Mouse (Mus musculus) embryonic stem cell, embryonic (primary cell): Measurements from ENCODE around the gene Dcst1.

Experiments
- CTCF ChIA-PET, 4 experiments: fragments of 300-600 bp in 2 of 4; fragments of 350-600 bp in 2 of 4; sonication (Branson Sonifier 250); formaldehyde crosslinking; loops; one replicate each; lab custom pipeline; 2022; ENCODE audit warnings: inconsistent platforms in 2 of 4; lab: Charles Lee
- POLR2A ChIA-PET, 4 experiments: fragments of 300-600 bp in 2 of 4; fragments of 350-600 bp in 2 of 4; sonication (Branson Sonifier 250); formaldehyde crosslinking; loops; one replicate each; lab custom pipeline; 2022; ENCODE audit warnings: antibody characterized with exemption in 4 of 4, inconsistent platforms in 1 of 4; lab: Charles Lee

Dcst1 gene

GRCm38 (mm10) chr3:89339416-89339815 lies 25.6 kb downstream of the Dcst1 start:
- ChIA-PET CTCF (interaction anchor here in 3 of 4 experiments (0.5 to 7.0 kb wide), 40 partner anchors 9 to 725 kb away, joined by 3 to 61 read pairs (median 4); partner anchors contain the start of genes Adam15 (in 3 of the 3), Efna3 (in 2 of the 3), Hcn3 (in 1 of the 3) and Pmvk (in 1 of the 3)), POLR2A (interaction anchor here in 3 of 4 experiments (0.6 to 7.7 kb wide), 19 partner anchors 9 to 1309 kb away, joined by 3 to 57 read pairs (median 3); partner anchors contain the start of genes Adam15 (in 3 of the 3) and Efna3 (in 2 of the 3))

- POLR2A ChIA-PET, result interaction anchor here (0.7 to 7.7 kb wide), 27 partner anchors 10 to 160 kb away, joined by 3 to 57 read pairs (median 4); partner anchors contain the start of genes Adam15 (in 3 of the 4), Efna3 (in 3 of the 4), Cks1b (in 1 of the 4) and Flad1 (in 1 of the 4)
- CTCF ChIA-PET, result interaction anchor here in 3 of 4 experiments (0.6 to 7.0 kb wide), 22 partner anchors 9 to 348 kb away, joined by 3 to 61 read pairs (median 4); partner anchors contain the start of genes Efna3 (in 2 of the 3) and Adam15 (in 1 of the 3)
Measured at GRCm38 (mm10) chr3:89337721-89338578, 27.1 kb downstream of the Dcst1 start, which contains the start of gene Efna4. Efna4 (minus strand) TSS chr3:89338028.

GRCm38 (mm10) chr3:89337062-89337720 lies 27.9 kb downstream of the Dcst1 start:
- POLR2A ChIA-PET, result interaction anchor here (0.7 to 7.7 kb wide), 31 partner anchors 9 to 160 kb away, joined by 3 to 57 read pairs (median 5); partner anchors contain the start of genes Adam15 (in 3 of the 4), Efna3 (in 3 of the 4), Cks1b (in 1 of the 4) and Flad1 (in 1 of the 4)
- CTCF ChIA-PET, result interaction anchor here (0.6 to 7.0 kb wide), 27 partner anchors 8 to 349 kb away, joined by 3 to 61 read pairs (median 4); partner anchors contain the start of genes Efna3 (in 3 of the 4) and Adam15 (in 1 of the 4)

GRCm38 (mm10) chr3:89336529-89336928 lies 28.5 kb downstream of the Dcst1 start:
- CTCF ChIA-PET, result interaction anchor here (0.6 to 7.0 kb wide), 18 partner anchors 8 to 120 kb away, joined by 3 to 61 read pairs (median 4); partner anchors contain the start of gene Adam15 (in 1 of the 4)
- POLR2A ChIA-PET, result interaction anchor here in 3 of 4 experiments (0.6 to 7.7 kb wide), 21 partner anchors 9 to 330 kb away, joined by 3 to 57 read pairs (median 5); partner anchors contain the start of genes Efna3 (in 2 of the 3), Adam15 (in 1 of the 3) and Flad1 (in 1 of the 3)

GRCm38 (mm10) chr3:89333053-89333452 lies 32.0 kb downstream of the Dcst1 start:
- ChIA-PET CTCF (interaction anchor here in 3 of 4 experiments (0.6 to 1.3 kb wide), 5 partner anchors 22 to 731 kb away, joined by 3 to 4 read pairs (median 3); no protein-coding TSS in a partner anchor), POLR2A (interaction anchor here in 3 of 4 experiments (0.7 to 7.7 kb wide), 13 partner anchors 10 to 124 kb away, joined by 3 to 48 read pairs (median 3); partner anchors contain the start of genes Efna3 (in 3 of the 3), Adam15 (in 1 of the 3) and Pygo2 (in 1 of the 3))

- ChIA-PET POLR2A (interaction anchor here (0.6 to 7.7 kb wide), 13 partner anchors 10 to 355 kb away, joined by 3 to 48 read pairs (median 3); partner anchors contain the start of genes Adam15 (in 3 of the 4), Efna3 (in 3 of the 4) and Pygo2 (in 1 of the 4)), CTCF (interaction anchor here in 3 of 4 experiments (0.5 to 1.3 kb wide), 6 partner anchors 9 to 104 kb away, joined by 3 to 4 read pairs (median 3); no protein-coding TSS in a partner anchor)
Measured at GRCm38 (mm10) chr3:89332476-89332875, 32.6 kb downstream of the Dcst1 start.

- ChIA-PET POLR2A (interaction anchor here in 2 of 4 experiments (0.6 to 1.3 kb wide), 3 partner anchors 10 to 355 kb away, joined by 3 to 6 read pairs (median 5); partner anchors contain the start of genes Adam15 (in 1 of the 2) and Efna3 (in 1 of the 2)), CTCF (interaction anchor here in 2 of 4 experiments (0.5 to 2.0 kb wide), 3 partner anchors 9 to 15 kb away, joined by 3 to 9 read pairs (median 3); no protein-coding TSS in a partner anchor)
Measured at GRCm38 (mm10) chr3:89332013-89332412, 33.0 kb downstream of the Dcst1 start.

- ChIA-PET POLR2A (interaction anchor here in 3 of 4 experiments (0.6 to 1.7 kb wide), 6 partner anchors 10 to 172 kb away, joined by 3 to 9 read pairs (median 5); partner anchors contain the start of genes Adam15 (in 1 of the 3), Efna3 (in 1 of the 3), Hcn3 (in 1 of the 3) and Pbxip1 (in 1 of the 3)), CTCF (interaction anchor here in 2 of 4 experiments (1.2 to 2.0 kb wide), 4 partner anchors 8 to 18 kb away, joined by 3 to 9 read pairs (median 5); partner anchors contain the start of gene Adam15 (in 1 of the 2))
Measured at GRCm38 (mm10) chr3:89331561-89331960, 33.5 kb downstream of the Dcst1 start.

- ChIA-PET CTCF (interaction anchor here in 3 of 4 experiments (0.5 to 2.0 kb wide), 8 partner anchors 8 to 194 kb away, joined by 3 to 9 read pairs (median 6); partner anchors contain the start of gene Adam15 (in 1 of the 3)), POLR2A (interaction anchor here in 3 of 4 experiments (0.6 to 1.7 kb wide), 11 partner anchors 8 to 180 kb away, joined by 3 to 9 read pairs (median 3); partner anchors contain the start of genes Efna3 (in 1 of the 3), Hcn3 (in 1 of the 3) and Pbxip1 (in 1 of the 3))
Measured at GRCm38 (mm10) chr3:89330948-89331347, 34.1 kb downstream of the Dcst1 start.

- CTCF ChIA-PET, result interaction anchor here in 3 of 4 experiments (0.5 to 2.0 kb wide), 8 partner anchors 9 to 194 kb away, joined by 3 to 9 read pairs (median 6); partner anchors contain the start of gene Adam15 (in 1 of the 3)
- POLR2A ChIA-PET, result interaction anchor here in 3 of 4 experiments (0.5 to 2.2 kb wide), 5 partner anchors 9 to 191 kb away, joined by 4 to 11 read pairs (median 9); partner anchors contain the start of genes Adam15 (in 1 of the 3) and Efna3 (in 1 of the 3)
Measured at GRCm38 (mm10) chr3:89330346-89330745, 34.7 kb downstream of the Dcst1 start.

- ChIA-PET CTCF (interaction anchor here (0.5 to 3.2 kb wide), 15 partner anchors 9 to 712 kb away, joined by 3 to 21 read pairs (median 4); partner anchors contain the start of gene Efna4 (in 1 of the 4)), POLR2A (interaction anchor here (0.5 to 3.2 kb wide), 41 partner anchors 8 to 153 kb away, joined by 3 to 57 read pairs (median 3); partner anchors contain the start of genes Adam15 (in 2 of the 4), Efna4 (in 2 of the 4), Cks1b (in 1 of the 4) and Pbxip1 (in 1 of the 4))
Measured at GRCm38 (mm10) chr3:89328623-89329022, 36.4 kb downstream of the Dcst1 start.

GRCm38 (mm10) chr3:89327371-89327870 lies 37.6 kb downstream of the Dcst1 start:
- CTCF ChIA-PET, result interaction anchor here in 3 of 4 experiments (0.6 to 3.2 kb wide), 14 partner anchors 10 to 650 kb away, joined by 3 to 21 read pairs (median 4); partner anchors contain the start of gene Il6ra (in 1 of the 3)

GRCm38 (mm10) chr3:89325882-89326281 lies 39.2 kb downstream of the Dcst1 start:
- ChIA-PET POLR2A (no interaction called here), CTCF (no interaction called here)

More at GRCm38 (mm10) chr3:89327371-89327870, 37.6 kb downstream of the Dcst1 start:
- POLR2A ChIA-PET, result interaction anchor here in 3 of 4 experiments (0.6 to 3.2 kb wide), 22 partner anchors 7 to 965 kb away, joined by 3 to 57 read pairs (median 4); partner anchors contain the start of genes Adam15 (in 2 of the 3), Efna4 (in 2 of the 3), Flad1 (in 1 of the 3) and Gatad2b (in 1 of the 3)

GRCm38 (mm10) chr3:89322514-89323165 lies 42.4 kb downstream of the Dcst1 start, which contains the start of gene Efna3:
Efna3 (minus strand) TSS chr3:89322965.
- POLR2A ChIA-PET, result interaction anchor here (0.5 to 3.9 kb wide), 48 partner anchors 8 to 782 kb away, joined by 3 to 48 read pairs (median 4); partner anchors contain the start of genes Efna4 (in 3 of the 4), Adam15 (in 2 of the 4), Cks1b (in 2 of the 4) and Shc1 (in 2 of the 4)

More at GRCm38 (mm10) chr3:89322514-89323165, 42.4 kb downstream of the Dcst1 start, which contains the start of gene Efna3:
- CTCF ChIA-PET, result interaction anchor here in 3 of 4 experiments (0.6 to 1.7 kb wide), 22 partner anchors 10 to 563 kb away, joined by 3 to 9 read pairs (median 3); partner anchors contain the start of genes Efna4 (in 2 of the 3) and Hcn3 (in 1 of the 3)
